Mouse (Mus musculus) olfactory bulb, adult 2 months (tissue): ENCODE measurements around the gene Smim4.

ENCODE experiments used
- CTCF ChIP-seq: fragments of 200-500 bp; IDR thresholded peaks from 2 replicates; pipeline ENCODE4 v1.5.1; 2012; ENCODE audit warnings: low read depth, mild to moderate bottlenecking, low read length, moderate library complexity; ENCODE audit not compliant: insufficient read depth
- POLR2A ChIP-seq: fragments of 200-500 bp; IDR thresholded peaks from 2 replicates; pipeline ENCODE4 v1.6.1; 2012; ENCODE audit warnings: mild to moderate bottlenecking, low read depth, low read length, moderate library complexity; ENCODE audit not compliant: insufficient read depth

DNA sequence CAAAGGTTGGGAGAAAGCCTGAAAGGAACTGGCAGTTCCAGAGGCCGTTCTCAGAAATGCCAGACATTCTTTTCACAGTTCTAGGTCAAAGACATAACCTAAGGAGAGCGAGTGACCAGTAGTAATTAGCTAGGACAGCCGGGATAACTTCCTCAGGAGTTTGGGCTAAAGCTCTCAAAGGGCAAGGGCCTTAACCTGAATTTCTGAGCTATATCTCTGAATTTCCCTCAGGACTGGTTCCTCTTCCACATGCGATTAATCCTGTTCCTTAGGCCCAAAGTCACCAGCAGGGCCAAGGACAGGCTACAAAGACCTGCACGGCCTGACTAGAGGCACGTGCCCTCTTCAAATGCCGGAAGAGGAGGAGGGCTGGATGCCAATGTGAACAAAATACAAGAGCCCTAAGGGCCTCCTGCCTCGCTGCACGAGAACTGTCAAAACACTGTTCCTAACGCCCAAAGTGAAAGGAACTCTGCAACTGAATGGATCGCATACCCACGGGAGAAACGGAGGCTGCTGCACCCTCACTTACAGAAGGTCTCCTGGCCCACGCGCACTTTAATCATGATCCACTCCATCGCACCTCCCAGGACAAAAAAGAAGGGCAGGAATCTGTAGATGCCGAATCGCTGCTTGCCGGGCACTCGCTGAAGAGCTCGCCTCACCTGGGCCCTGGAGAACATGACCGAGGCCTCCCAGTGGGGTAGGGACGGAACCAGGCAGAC lies 493 bp downstream of the Smim4 start:
- TF ChIP-seq CTCF (no peak; the same call in 1 of the 2 replicates), POLR2A (no peak)
